Mouse (Mus musculus) ES-E14 (cell line): Measurements from ENCODE around the gene Ptpn13. TPM values are rescaled to one million over a fixed set of nuclear protein-coding genes. Genes with fewer than 3 reads are reported as not detected.

Source experiments
- DNase-seq: peaks from one replicate; pipeline ENCODE4 v3.0.0-alpha.2; 2013; ENCODE audit warnings: low read depth, low spot score
- H3K27ac ChIP-seq: 2 replicates; pipeline ENCODE4 v1.5.1; 2012; ENCODE audit warnings: low read depth, mild to moderate bottlenecking, low read length, moderate library complexity, mixed read lengths; ENCODE audit not compliant: poor library complexity, insufficient read depth, severe bottlenecking
- H3K36me3 ChIP-seq: 2 replicates; pipeline ENCODE4 v1.6.1; 2012; ENCODE audit warnings: mild to moderate bottlenecking, low read length, moderate library complexity, mixed read lengths; ENCODE audit not compliant: control insufficient read depth, poor library complexity, insufficient read depth, severe bottlenecking
- H3K4me1 ChIP-seq, 2 experiments: fragments of 150-350 bp in 1 of 2; sonication (generic) in 1 of 2; 2 replicates each; pipeline ENCODE4 v1.6.1; 2012; ENCODE audit warnings: low read length in 2 of 2, mild to moderate bottlenecking in 1 of 2, mixed read lengths in 1 of 2; ENCODE audit not compliant: control insufficient read depth in 2 of 2, insufficient read depth in 2 of 2, poor library complexity in 1 of 2
- H3K4me3 ChIP-seq, 2 experiments: fragments of 150-350 bp in 1 of 2; sonication (generic) in 1 of 2; 2 replicates each; pipeline ENCODE4 v1.5.1; 2012; ENCODE audit warnings: low read length in 2 of 2, low read depth in 1 of 2, mild to moderate bottlenecking in 1 of 2, mixed read lengths in 1 of 2; ENCODE audit not compliant: insufficient read depth in 1 of 2, poor library complexity in 1 of 2, severe bottlenecking in 1 of 2
- H3K9ac ChIP-seq: 2 replicates; pipeline ENCODE4 v1.6.1; 2012; ENCODE audit warnings: low read depth, mild to moderate bottlenecking, low read length, mixed read lengths; ENCODE audit not compliant: poor library complexity, insufficient read depth, severe bottlenecking
- H3K9me3 ChIP-seq: fragments of 150-350 bp; sonication (generic); 2 replicates; pipeline ENCODE4 v1.6.1; 2012; ENCODE audit warnings: low read depth, mild to moderate bottlenecking, low read length; ENCODE audit not compliant: control insufficient read depth, insufficient read depth
- CHD2 ChIP-seq: IDR thresholded peaks from 2 replicates; pipeline ENCODE4 v1.6.1; 2014; ENCODE audit warnings: mild to moderate bottlenecking, low read depth, low read length, inconsistent platforms
- HCFC1 ChIP-seq: IDR thresholded peaks from 2 replicates; pipeline ENCODE4 v1.6.1; 2012; ENCODE audit warnings: low read length, inconsistent platforms, borderline replicate concordance; ENCODE audit not compliant: insufficient read depth
- MAFK ChIP-seq: IDR thresholded peaks from 2 replicates; pipeline ENCODE4 v1.6.1; 2014; ENCODE audit warnings: mild to moderate bottlenecking, low read depth, low read length, inconsistent platforms; ENCODE audit not compliant: insufficient read depth
- ZC3H11A ChIP-seq: IDR thresholded peaks from 2 replicates; pipeline ENCODE4 v1.6.1; 2012; ENCODE audit warnings: low read depth, mild to moderate bottlenecking, inconsistent platforms, low read length, borderline replicate concordance
- ZNF384 ChIP-seq: IDR thresholded peaks from 2 replicates; pipeline ENCODE4 v1.6.1; 2012; ENCODE audit warnings: low read depth, low read length, inconsistent platforms
- in situ Hi-C, 2 experiments: fragments of 600-800 bp; cut with MboI; formaldehyde crosslinking; loops; one replicate each; pipeline ENCODE4 v1.15.1; 2025; ENCODE audit warnings: low sequenced_read_pairs in 2 of 2, inconsistent platforms in 1 of 2; ENCODE audit not compliant: unreplicated experiment in 2 of 2
- total RNA-seq: library from RNA; depleted of rRNA; stranded (reverse); fragments of 300-350 nt; gene quantifications from 2 replicates; pipeline ENCODE4 v1.2.3, GENCODE M21; 2012

The Ptpn13 gene
- total RNA-seq, 1 experiment, result 12.6 TPM

GRCm38 (mm10) chr5:103541542-103541941 is 116.5 kb downstream of the Ptpn13 start:
- DNase-seq, result no peak
- Histone ChIP-seq H3K9me3 (no peaks in the 10 kb centered on the region), H3K4me3 (no peak overlapping the region), H3K9ac (no peak overlapping the region), H3K36me3 (peaks cover 2% of the 10 kb centered on the region; the same call in 1 of the 2 replicates), H3K27ac (no peak overlapping the region), H3K4me1 (no peaks in the 10 kb centered on the region)
- in situ Hi-C loops, result no loop called here
- no peak for TF ChIP-seq HCFC1
- no peak for TF ChIP-seq MAFK
- no peak for TF ChIP-seq ZNF384
- no peak for TF ChIP-seq ZC3H11A
- no peak for TF ChIP-seq CHD2

DNA sequence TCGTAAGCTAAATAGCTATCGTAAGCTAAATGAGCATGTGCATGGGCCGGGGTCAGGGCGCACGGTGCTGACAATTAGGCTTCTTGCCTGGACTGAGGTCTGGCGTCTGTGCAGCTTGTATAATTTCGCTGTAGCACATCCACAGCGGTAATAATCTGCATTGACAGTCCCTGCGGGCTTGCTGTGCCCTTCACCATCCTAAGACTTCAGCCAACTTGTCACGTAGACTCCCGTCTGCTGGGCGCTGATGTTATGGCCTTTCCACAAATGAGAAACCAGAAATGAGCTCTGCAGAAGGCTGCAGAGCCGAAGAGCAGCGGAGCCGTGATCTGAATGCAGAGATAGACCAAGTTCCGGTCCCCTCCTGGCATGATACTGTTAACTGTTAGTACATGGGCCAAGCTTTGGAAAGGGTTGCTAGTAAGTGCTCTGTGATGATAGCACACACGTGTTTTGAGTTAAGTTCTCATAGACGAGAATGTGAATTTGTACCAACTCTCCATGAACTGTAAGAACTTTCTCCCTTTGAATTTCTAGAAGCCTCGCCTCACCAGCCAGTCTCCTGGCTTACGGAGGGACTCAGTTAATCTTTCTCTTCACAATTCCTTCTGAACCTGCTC is 120.5 kb downstream of the Ptpn13 start:
- no peak overlapping the region for H3K27ac ChIP-seq
- no peaks in the 10 kb centered on the region for H3K9me3 ChIP-seq
- H3K9ac ChIP-seq, result no peak overlapping the region
- H3K4me1 ChIP-seq, result no peaks in the 10 kb centered on the region
- no peak overlapping the region for H3K4me3 ChIP-seq
- TF ChIP-seq ZNF384 (no peak), MAFK (no peak), CHD2 (no peak), ZC3H11A (no peak), HCFC1 (no peak)
- H3K36me3 ChIP-seq, result peaks cover 3% of the 10 kb centered on the region; the same call in 1 of the 2 replicates
- in situ Hi-C loops, result no loop called here
- DNase-seq, result no peak

DNA sequence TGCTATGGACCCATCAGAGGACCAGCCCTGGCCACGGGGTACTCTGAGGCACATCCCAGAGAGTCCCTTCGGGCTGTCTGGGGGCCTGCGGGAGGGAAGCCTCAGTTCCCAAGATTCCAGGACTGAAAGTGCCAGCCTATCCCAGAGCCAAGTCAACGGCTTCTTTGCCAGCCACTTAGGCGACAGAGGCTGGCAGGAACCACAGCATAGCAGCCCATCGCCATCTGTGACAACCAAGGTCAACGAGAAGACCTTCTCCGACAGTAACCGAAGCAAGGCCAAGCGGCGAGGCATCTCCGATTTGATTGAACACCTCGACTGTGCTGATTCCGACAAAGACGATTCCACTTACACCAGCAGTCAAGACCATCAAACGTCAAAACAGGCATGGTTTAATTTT is 129.8 kb downstream of the Ptpn13 start:
- TF ChIP-seq CHD2 (no peak), HCFC1 (no peak), ZNF384 (no peak), MAFK (no peak), ZC3H11A (no peak)
- H3K4me1 ChIP-seq, result no peaks in the 10 kb centered on the region
- in situ Hi-C loops, result no loop called here
- no peak overlapping the region for H3K9ac ChIP-seq
- H3K27ac ChIP-seq, result no peak overlapping the region
- no peaks in the 10 kb centered on the region for H3K9me3 ChIP-seq
- no peak for DNase-seq
- H3K36me3 ChIP-seq, result peaks cover 19% of the 10 kb centered on the region; the same call in 1 of the 2 replicates
- H3K4me3 ChIP-seq, result no peak overlapping the region

GRCm38 (mm10) chr5:103560546-103560945 is 135.6 kb downstream of the Ptpn13 start:
- Histone ChIP-seq H3K9me3 (no peaks in the 10 kb centered on the region), H3K27ac (no peak overlapping the region), H3K4me1 (no peaks in the 10 kb centered on the region), H3K9ac (no peak overlapping the region), H3K4me3 (no peak overlapping the region), H3K36me3 (peaks cover 9% of the 10 kb centered on the region; the same call in 1 of the 2 replicates)
- TF ChIP-seq CHD2, result no peak
- in situ Hi-C loops, result no loop called here
- DNase-seq, result no peak

DNA sequence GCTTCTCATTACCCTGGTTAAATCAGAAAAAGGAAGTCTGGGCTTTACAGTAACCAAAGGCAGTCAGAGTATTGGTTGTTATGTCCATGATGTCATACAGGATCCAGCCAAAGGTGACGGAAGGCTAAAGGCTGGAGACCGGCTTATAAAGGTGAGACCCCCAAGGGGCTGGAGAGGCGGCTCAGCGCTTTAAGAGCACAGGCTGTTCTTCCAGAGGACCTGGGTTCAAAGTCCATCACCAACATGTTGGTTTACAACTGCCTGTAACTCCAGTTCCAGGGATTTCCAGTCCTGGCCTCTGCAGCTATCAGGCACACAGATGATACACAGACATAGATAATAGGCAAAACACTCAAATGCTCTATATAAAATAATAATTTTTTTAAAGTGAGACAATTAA is 143.0 kb downstream of the Ptpn13 start:
- Histone ChIP-seq H3K27ac (no peak overlapping the region), H3K36me3 (peaks cover 4% of the 10 kb centered on the region; the same call in 1 of the 2 replicates), H3K9me3 (no peaks in the 10 kb centered on the region), H3K4me3 (no peak overlapping the region), H3K9ac (no peak overlapping the region), H3K4me1 (no peaks in the 10 kb centered on the region)
- in situ Hi-C loops, result no loop called here
- no peak for TF ChIP-seq ZC3H11A
- no peak for TF ChIP-seq HCFC1
- TF ChIP-seq ZNF384, result no peak
- TF ChIP-seq MAFK, result no peak
- TF ChIP-seq CHD2, result no peak
- DNase-seq, result no peak
